Mouse (Mus musculus): ENCODE measurements at regions not wholly inside any gene's neighbourhood (a gene's known extent, or its start where the extent isn't known, plus 50 kb on each side); places are given as distances from the start of the nearest gene placed in this dataset.

DNA sequence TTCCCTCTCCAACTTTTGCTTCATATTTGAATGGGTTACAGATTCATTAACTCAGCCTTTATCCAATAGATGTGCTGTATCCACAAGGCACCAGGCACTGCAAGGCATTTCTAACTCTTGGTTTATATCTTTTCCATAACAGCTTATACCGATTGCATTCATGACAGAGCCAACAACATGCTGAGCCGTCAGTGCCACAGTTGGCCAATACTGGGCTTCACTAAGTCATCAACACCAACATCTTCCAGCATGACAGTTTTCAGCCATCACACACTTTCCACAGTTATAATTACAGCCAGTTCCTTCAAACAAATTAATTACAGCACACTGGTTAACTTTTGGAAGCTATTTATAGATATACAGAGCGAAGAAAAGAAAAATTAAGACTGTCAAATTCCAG is 288.8 kb downstream of the Gpam start:
- TF ChIP-seq CTCF (IDR thresholded peaks at IDR 0.05) = no peak
- no peak for TF ChIP-seq EP300 (IDR thresholded peaks at IDR 0.05)

Measured in lung, postnatal 0 days (tissue).